Mouse (Mus musculus) intestine, postnatal 0 days (tissue): ENCODE results near the gene Ampd3. TPM values are rescaled to one million over a fixed set of nuclear protein-coding genes. Genes with fewer than 3 reads are reported as not detected.

ENCODE experiments used
- ATAC-seq: fragments of 200-750 bp; cut with Nextera tagmentation; 2 replicates; pipeline ENCODE4 v1.8.0; 2017; ENCODE audit warnings: mild to moderate bottlenecking, moderate TSS enrichment, moderate library complexity
- H3K27ac ChIP-seq: fragments of 300-500 bp; sonication (generic); 2 replicates; pipeline ENCODE4 v1.5.1; 2014; ENCODE audit warnings: mild to moderate bottlenecking, low read depth, low read length, moderate library complexity
- H3K27me3 ChIP-seq: fragments of 300-500 bp; sonication (generic); replicated peaks from 2 replicates; pipeline ENCODE4 v1.6.1; 2014; ENCODE audit warnings: low read length, mixed read lengths; ENCODE audit not compliant: control insufficient read depth, insufficient read depth
- H3K36me3 ChIP-seq: fragments of 300-500 bp; sonication (generic); 2 replicates; pipeline ENCODE4 v1.6.1; 2014; ENCODE audit warnings: mild to moderate bottlenecking, moderate library complexity; ENCODE audit not compliant: control insufficient read depth, insufficient read depth
- H3K4me1 ChIP-seq: fragments of 300-500 bp; sonication (generic); replicated peaks from 2 replicates; pipeline ENCODE4 v1.6.1; 2014; ENCODE audit warnings: antibody characterized with exemption, low read length, mixed read lengths; ENCODE audit not compliant: control insufficient read depth, insufficient read depth
- H3K4me2 ChIP-seq: fragments of 300-500 bp; sonication (generic); replicated peaks from 2 replicates; pipeline ENCODE4 v1.6.1; 2014; ENCODE audit warnings: low read depth, mild to moderate bottlenecking, moderate library complexity
- H3K4me3 ChIP-seq: fragments of 300-500 bp; sonication (generic); 2 replicates; pipeline ENCODE4 v1.5.1; 2014; ENCODE audit warnings: low read depth, low read length
- H3K9ac ChIP-seq: fragments of 300-500 bp; sonication (generic); 2 replicates; pipeline ENCODE4 v1.6.1; 2014; ENCODE audit warnings: mild to moderate bottlenecking, low read depth, low read length
- H3K9me3 ChIP-seq: fragments of 300-500 bp; sonication (generic); 2 replicates; pipeline ENCODE4 v1.6.1; 2016; ENCODE audit warnings: mixed run types; ENCODE audit not compliant: control insufficient read depth
- CTCF ChIP-seq: sonication (generic); IDR thresholded peaks from 2 replicates; pipeline ENCODE4 v1.5.1; 2016; ENCODE audit warnings: low read depth, mild to moderate bottlenecking, control low read depth, antibody characterized with exemption, moderate library complexity
- WGBS: fragments of 180-500 bp; shearing (Covaris S2); extraction: QIAGEN DNeasy Blood & Tissue Kit; methylation state at CpG from one replicate; pipeline ENCODE4 v1.1.7; 2014; 5-methylcytosine and 5-hydroxymethylcytosine counted together
- polyA plus RNA-seq: library from polyadenylated mRNA; unstranded; fragments of >200 nt; fragmentation: Nextera tagmentation; extraction: Ambion mirVana; gene quantifications from 2 replicates; pipeline ENCODE4 v1.2.1, GENCODE M21; 2015

Ampd3 gene
- polyA plus RNA-seq, 1 experiment from 2014 or later: 7.4 TPM

DNA sequence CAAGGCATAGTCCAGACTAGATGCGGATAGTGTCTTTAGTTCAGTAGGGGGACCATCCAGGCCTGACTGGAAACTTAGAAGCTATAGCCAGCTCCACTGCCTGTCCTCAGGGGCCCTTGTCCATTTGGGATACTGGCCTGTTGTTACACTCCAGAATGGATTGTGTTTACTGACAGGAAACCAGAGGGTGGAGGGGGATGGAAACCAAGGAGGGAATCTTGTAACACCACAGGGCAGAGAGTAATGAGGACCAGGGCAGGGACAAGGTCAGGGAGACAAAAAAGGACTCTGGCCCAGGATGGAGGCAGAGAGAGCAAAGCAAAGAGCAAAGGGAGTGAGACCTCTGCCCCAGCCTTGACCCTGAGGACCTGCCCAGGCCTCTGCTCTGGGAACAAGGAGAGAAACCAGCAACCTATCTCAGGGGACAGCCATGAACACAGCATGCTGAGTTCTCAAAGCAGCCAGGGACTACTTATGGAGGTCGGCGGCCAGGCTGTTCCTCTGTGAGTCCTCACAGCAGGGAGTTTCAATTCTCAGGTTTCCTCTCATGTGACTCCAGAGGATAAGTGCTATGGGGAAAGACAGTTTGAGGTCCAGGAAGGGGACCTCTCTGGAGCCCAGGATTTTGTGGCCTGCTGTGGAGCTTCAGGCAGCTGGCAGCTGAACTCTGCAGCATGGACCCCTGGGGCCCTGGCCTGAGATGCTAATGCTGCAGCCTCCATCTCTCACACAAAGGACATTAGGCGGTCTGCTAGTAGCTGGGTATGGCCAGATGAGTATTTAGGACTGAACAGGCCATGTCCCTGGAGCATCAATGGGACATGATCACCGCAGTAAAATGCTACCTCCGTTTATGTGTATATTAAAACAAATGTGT is 36.7 kb upstream of the Ampd3 start:
- H3K4me1 ChIP-seq: no peaks in the 10 kb centered on the region
- no peak for ATAC-seq
- no peaks in the 10 kb centered on the region for H3K9me3 ChIP-seq
- H3K27ac ChIP-seq: no peak overlapping the region
- no peaks in the 10 kb centered on the region for H3K27me3 ChIP-seq
- H3K4me3 ChIP-seq: no peak overlapping the region
- no peak overlapping the region for H3K9ac ChIP-seq
- TF ChIP-seq CTCF: no peak
- no peak overlapping the region for H3K4me2 ChIP-seq
- 65% methylated on average over 6 of the region's 6 CpGs for WGBS
- H3K36me3 ChIP-seq: no peaks in the 10 kb centered on the region

DNA sequence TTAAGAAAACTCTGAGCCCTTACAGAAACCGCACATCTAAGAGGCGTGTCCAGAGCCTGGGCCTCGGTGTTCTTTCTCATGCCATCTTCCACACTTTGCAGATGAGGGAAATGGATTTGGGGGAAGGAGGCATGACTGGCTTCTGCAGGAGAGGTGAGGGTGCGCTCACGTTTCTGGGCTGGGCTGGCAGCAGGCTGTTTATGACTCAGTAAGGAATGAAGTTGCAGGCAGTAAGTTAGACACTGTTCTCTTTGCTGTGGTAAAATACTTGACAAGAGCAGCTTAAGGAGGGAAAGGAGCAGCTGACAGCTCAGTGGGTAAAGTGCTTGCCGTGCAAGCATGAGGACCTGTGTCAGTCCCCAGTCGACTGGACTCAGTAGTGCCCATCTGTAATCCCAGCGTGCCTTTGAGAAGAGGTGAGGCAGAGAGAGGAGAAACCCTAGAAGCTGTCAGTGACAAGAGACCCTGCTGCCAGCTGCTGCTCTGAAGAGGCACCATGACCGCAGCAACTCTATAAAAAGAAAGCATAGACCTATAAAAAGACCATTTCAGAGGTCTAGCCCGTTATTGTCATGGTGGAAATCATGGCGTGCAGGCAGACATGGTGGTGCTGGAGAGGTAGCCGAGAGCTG is 35.9 kb upstream of the Ampd3 start:
- no peak for ATAC-seq
- Histone ChIP-seq H3K4me3 (no peak overlapping the region), H3K9me3 (no peaks in the 10 kb centered on the region), H3K27ac (no peak overlapping the region), H3K9ac (no peak overlapping the region), H3K4me2 (no peak overlapping the region), H3K36me3 (no peaks in the 10 kb centered on the region), H3K4me1 (no peaks in the 10 kb centered on the region), H3K27me3 (no peaks in the 10 kb centered on the region)
- WGBS: 83% methylated on average over 12 of the region's 12 CpGs
- TF ChIP-seq CTCF: no peak

DNA sequence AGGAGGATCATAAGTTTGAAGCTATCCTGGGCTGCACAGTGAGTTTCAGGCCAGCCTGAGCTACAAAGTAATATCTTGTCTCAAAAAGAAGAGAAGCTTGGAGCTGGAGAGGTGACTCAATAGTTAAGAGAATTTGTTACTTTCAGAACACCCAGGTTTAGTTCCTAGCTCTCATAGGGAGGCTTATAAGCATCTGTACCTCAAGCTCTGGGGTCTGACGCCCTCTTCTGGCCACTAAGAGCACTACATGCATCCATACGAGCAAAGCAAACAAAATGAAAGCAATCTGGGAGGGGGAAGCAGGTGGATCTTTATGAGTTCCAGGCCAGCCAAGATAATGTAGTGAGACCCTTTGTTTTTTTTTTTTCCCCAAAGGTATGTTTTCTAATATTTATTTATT is 31.1 kb upstream of the Ampd3 start:
- 43% methylated on average over 2 of the region's 2 CpGs for WGBS
- no peaks in the 10 kb centered on the region for H3K4me1 ChIP-seq
- H3K4me2 ChIP-seq: no peak overlapping the region
- no peak overlapping the region for H3K4me3 ChIP-seq
- H3K27me3 ChIP-seq: no peaks in the 10 kb centered on the region
- peak; percentile 41 for TF ChIP-seq CTCF
- no peak overlapping the region for H3K9ac ChIP-seq
- no peaks in the 10 kb centered on the region for H3K36me3 ChIP-seq
- H3K27ac ChIP-seq: no peak overlapping the region
- no peaks in the 10 kb centered on the region for H3K9me3 ChIP-seq
- ATAC-seq: no peak

DNA sequence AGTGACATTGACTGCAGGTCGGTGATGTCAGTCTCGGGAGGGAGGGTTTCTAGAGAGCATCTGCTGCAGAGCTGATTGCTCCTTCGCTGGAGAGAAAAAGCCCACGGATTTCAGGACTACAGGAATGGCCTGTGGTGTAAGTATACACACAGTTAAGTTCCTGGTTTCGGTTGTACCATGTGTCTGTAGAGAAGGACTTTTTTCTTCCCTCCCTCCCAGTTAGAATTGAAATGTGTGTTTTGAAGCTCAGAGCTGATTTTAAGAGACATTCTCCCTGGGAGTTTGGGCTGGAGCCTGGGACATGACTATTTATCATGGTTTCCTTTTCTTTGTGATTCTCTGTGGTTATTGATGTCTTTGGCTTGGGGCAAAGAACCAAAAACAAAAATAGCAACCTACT is 28.2 kb upstream of the Ampd3 start:
- Histone ChIP-seq H3K9ac (no peak overlapping the region), H3K4me1 (no peaks in the 10 kb centered on the region), H3K4me2 (no peak overlapping the region), H3K27ac (no peak overlapping the region), H3K9me3 (no peaks in the 10 kb centered on the region), H3K27me3 (no peaks in the 10 kb centered on the region), H3K4me3 (no peak overlapping the region), H3K36me3 (no peaks in the 10 kb centered on the region)
- ATAC-seq: no peak
- WGBS: 51% methylated on average over 5 of the region's 5 CpGs
- TF ChIP-seq CTCF: no peak

DNA sequence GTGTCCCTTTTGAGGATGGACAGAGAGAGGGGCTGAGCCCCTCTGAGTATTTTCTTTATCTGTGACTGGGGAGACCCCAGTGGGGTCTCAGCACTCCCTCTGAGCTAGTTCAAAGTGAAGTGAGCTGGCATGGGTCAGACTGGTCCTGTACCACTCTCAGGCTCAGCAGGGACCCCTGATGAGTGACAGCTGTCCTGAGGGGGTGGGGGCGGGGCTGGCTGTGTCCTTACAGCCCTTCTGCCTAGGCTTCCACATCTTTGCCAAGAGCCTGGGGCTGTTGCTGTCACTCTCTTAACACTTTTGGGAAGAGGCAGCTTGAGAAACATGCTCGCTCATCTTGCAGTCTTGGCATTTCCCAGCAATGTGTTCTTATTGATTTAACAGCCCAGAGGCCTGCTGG is 27.8 kb upstream of the Ampd3 start:
- H3K9ac ChIP-seq: no peak overlapping the region
- WGBS: 64% methylated on average over 2 of the region's 2 CpGs
- no peaks in the 10 kb centered on the region for H3K4me1 ChIP-seq
- ATAC-seq: no peak
- H3K9me3 ChIP-seq: no peaks in the 10 kb centered on the region
- TF ChIP-seq CTCF: no peak
- H3K27ac ChIP-seq: no peak overlapping the region
- no peak overlapping the region for H3K4me2 ChIP-seq
- H3K27me3 ChIP-seq: no peaks in the 10 kb centered on the region
- H3K4me3 ChIP-seq: no peak overlapping the region
- H3K36me3 ChIP-seq: no peaks in the 10 kb centered on the region

DNA sequence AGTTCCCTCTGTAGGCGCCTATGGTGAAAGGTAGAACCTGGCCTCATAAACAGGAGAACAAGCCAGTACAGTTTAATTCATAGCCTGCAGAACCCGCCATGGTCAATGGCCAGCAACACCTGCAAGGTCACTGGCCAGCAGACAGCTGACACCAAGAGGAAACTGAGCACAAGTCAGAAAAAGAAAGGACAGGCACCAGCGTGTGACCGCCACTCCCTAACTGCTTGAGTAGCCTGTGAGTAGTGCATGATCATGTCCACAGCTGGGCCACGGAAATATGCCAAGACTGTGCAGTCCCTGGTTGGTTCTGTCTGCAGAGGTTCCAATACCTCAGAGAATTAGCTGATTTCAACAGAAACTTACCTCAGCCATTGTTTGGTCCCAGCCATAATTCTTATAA is 26.0 kb upstream of the Ampd3 start:
- WGBS: 86% methylated on average over 5 of the region's 5 CpGs
- no peak for ATAC-seq
- H3K4me2 ChIP-seq: no peak overlapping the region
- no peak overlapping the region for H3K27ac ChIP-seq
- no peak overlapping the region for H3K4me3 ChIP-seq
- TF ChIP-seq CTCF: no peak
- H3K27me3 ChIP-seq: no peaks in the 10 kb centered on the region
- no peak overlapping the region for H3K9ac ChIP-seq
- no peaks in the 10 kb centered on the region for H3K4me1 ChIP-seq
- no peaks in the 10 kb centered on the region for H3K36me3 ChIP-seq
- H3K9me3 ChIP-seq: no peaks in the 10 kb centered on the region
